Mouse (Mus musculus) kidney, adult 9 months (tissue): ENCODE measurements around the gene Ugt1a2.

Experiments used
- DNase-seq: peaks from one replicate; pipeline ENCODE4 v3.0.0; 2022

Gene Ugt1a2

DNA sequence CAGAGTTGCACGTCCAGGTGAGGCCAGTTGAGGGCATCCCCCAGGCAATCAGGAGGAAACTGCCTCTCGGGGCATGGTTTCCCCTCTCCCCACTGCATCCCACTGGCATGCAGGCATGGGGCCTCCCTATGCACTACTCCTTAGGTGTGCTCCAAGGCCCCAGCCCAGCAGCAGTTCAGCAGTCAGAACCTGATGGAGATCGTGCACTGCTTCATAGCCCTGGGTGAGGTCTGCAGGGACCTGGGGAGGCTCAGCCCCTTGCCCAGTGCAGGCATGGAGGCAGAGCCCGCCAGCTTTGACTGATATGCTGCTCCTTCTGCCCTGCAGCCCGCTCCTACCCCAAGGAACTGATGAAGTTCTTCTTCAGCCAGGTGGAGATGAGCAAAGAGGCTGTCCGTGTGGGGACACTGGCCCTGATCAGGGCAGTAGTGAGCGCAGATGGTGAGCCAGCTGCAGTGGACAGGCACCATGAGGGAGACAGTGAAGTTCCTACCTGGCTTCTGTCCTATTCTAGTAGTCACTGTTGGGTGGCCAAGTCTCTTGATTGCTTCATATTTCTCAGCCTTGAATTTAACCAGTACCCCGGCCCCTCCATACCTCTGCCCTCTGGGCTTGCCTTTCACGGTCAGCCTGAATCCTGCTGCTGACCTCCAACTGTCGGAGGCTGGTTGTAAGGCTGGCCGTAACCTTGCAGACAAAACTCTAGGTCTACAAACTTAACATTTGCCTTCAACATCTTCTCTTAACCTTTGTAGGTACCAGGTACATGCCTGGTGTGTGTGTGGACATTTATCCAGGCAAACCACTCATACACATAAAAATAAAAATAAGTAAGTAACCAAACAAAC is 34.9 kb downstream of the Ugt1a2 start:
- no peak for DNase-seq

DNA sequence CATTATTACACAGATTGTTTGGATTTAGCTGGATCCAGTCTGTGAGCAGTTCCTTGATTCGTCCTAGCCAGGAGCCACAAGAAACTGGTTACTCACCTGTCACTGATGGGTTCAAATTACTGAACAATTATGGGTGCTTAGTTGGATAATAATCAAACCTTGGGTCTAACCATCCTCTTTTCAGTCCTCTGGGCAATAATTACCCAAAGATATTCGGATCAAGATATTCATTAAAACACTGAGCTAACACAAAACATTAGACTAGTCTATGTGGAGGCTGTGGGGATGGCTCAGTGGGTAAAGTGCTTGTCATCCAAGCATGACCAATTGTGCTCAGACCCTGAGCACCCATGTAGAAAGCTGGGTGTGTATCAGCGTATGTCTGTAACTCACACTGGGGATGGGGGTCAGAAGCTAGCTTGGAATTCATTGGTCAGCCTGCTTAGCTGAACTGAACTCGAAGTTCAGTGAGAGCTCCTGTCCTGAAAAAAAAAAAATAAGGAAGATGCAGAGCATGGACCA is 35.6 kb downstream of the Ugt1a2 start:
- DNase-seq = peak; percentile 95

DNA sequence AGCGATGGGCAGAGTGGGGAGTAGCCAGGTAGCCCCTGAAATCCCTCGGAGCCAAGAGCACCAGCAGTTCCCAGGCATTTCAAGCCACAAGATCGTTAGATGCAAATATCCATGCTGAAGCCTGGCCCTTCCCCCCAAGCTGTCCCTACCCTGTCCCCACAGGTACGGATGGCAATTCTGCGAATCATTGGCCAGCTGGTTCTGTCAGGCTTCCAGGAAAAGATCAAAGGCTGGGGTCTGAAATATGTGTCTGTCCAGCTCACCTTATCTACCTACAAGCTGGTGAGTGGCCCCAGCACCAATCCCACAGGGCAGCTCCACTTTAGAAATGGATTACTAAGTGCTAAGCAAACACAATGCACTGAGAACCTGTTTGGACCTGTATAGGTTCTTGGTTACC is 36.9 kb downstream of the Ugt1a2 start:
- no peak for DNase-seq

DNA sequence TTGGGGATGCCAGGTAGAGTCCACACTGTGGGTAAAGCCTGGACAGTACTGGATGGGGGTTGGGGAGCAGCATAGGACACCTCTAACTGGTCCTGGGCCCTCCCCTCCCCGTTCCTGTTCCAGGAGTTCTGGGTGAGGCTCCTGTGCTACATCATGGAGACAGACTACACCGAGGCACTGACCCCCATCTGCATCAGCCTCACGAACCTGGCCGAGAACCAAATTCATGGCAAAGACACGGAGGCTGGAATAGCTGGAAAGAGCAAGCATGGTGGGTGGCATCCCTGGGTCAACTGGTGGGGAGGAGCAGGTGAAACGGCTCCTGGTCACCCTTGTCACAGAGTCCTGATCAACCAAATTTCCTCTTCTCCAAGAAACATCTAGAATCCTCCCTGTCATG is 38.4 kb downstream of the Ugt1a2 start:
- no peak for DNase-seq

DNA sequence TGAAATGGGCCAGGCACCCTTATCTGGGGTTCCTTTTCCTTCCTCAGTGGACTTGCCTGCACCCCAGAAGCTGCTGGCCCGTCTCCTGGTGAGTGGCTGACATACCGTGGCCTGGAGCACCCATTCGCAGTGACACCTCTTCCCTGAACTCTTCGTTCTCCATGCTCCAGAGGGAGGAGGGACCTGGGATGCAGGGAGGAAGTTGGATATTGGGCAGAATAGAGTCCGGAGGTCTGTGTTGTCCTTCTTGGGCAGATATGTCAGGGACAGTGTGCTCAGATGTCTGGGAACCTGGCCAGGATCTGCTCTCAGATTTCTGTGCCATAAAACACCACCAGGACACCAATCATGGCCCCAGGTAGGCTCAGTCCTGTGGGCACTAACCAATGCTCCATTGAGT is 39.7 kb downstream of the Ugt1a2 start:
- DNase-seq = no peak

DNA sequence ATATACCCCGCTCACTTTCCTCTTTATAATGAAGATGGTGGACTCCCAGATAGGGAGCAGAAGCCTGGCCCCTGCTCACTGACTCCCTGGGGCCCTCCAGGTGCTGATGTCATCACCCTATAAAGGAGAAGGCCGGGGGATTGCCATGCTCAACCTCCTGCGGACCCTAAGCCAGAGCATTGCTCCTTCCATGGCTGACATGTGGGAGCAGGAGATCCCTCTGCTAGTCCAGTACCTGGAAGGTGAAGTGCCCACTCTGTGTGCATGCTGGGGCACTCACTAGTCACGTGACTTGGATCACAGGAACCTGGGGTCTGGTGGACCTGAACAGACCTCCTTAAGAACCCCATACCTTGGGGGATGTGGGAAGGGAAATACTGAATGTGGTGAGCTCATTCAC is 40.2 kb downstream of the Ugt1a2 start:
- no peak for DNase-seq

DNA sequence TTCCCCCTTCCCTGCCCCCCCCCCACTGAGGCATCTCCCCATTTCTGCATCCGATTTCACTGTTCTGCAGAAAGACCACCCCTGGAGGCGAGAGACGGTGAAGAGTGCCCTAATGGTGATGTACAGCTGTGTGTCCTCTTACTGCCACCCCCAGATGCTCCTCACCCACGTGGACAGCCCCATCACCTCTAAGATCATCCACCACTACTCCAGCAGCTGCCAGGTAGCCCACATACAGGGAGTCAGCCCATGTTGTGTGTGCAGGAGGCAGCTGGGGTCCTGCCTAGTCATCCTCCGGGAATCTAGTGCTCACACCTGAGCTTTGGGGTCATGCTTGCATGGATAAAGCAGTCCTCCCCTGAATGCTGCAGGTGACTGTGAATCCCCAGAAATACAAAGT is 43.5 kb downstream of the Ugt1a2 start:
- DNase-seq = no peak

DNA sequence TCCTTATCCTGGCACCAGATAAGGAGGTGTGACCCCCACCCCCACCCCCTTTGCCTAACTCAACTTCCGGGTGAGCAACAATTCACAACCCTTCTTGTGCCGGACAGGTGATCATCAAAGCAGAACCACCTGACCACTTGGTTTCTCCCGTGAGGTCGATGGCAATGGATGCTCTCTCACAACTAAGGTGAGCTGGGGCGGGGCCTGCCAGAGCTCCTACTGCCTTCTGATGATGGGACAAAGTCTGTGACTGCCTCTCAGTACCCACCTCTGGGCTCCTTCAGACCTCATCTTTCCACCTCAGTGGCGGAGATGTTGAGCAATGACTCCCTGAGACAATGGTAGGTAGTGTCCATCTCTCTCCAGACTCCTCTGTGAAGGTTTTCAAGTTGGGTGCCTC is 45.5 kb downstream of the Ugt1a2 start:
- no peak for DNase-seq

DNA sequence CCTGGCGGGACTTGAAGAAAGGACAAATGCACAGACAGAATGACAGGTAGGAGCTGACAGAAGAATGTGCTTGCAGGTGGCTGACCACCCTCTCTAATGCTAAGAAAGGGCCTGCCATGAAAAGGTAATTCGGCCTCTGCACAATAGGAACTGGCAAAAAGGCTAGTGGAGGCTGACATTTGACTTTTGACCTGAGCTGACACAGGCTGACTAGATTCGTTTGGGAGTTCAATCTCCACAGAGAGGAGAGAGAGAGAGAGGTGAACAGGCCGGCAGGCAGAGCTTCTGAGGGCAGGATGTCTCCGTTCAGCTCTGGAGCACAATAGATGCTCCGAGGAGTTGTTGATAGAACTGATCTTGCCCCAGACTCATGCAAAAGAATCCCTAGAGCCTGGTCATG is 46.0 kb downstream of the Ugt1a2 start:
- DNase-seq = no peak

DNA sequence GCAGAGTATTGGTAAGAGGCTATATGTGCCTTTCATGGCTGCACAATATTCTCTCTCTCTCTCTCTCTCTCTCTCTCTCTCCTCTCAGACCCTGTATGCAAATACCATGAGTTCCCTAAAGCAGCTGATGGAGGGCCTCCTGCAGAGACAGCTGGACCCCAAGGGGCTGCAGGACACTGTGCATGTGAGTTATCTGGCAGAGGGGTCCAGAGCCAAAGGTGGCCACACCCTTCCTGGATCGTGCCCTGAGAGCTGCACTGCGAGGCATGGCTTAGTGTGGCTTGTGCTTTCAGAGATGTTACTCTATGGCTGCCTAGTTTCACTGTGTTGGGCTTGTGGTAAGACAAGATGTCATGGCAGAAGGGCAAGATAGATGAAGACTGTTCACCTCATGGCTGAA is 47.3 kb downstream of the Ugt1a2 start:
- no peak for DNase-seq

DNA sequence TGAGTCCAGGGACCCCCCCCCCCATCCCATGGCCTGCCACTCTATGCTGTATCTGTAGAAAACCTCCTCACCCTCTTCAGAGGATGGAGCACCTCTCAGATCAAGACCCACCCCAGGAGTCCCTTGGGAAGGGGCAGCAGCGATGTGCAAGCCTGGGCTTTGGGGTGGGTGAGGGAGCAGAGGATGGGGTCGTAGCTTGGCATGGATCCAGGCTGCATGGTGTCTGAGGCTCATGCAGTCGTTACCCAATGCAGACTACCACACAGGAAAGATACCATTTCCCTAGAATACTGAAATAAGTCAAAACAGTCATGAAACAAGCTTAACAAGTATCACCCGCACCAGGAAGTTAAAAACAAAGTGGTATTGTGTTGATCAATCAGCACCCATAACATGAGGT is 48.3 kb downstream of the Ugt1a2 start:
- DNase-seq = no peak

DNA sequence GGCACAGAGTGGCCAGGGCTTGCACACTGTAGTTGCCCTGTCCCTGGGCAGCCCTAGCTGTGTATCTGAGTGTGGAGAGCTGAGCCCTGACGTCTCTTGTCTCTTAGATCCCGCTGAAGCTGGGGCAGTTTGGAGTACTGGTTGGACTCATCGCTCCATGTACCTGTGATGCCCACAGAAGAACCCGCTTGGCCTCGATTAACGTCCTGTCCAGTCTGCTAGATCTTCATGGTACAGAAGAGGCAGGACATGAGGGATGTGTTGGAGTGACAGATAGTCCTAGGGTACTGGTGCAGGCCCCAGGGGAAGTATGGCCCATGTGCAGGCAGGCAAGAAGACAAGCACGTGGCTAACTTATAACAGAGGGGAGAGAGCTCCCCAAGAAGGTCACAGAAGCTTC is 49.2 kb downstream of the Ugt1a2 start:
- DNase-seq = no peak

DNA sequence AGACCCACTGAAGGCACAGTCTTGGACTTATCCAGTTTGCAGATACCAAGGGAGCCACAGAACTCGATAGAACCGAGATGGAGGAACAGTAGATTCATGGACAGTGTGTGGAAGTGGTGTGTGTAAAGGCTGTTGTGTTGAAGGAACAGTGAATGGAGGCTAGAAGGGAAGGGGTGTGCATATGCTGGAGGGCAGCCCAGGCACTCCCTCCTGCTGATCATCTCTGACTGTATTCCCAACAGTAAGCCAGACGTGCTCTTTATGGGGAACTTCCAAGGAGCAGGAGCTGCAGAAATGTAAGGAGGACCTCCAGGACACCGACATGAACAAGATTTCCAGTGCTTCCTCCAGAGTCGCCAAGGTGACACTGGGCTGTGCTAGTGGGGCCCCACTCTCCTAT is 49.6 kb downstream of the Ugt1a2 start:
- no peak for DNase-seq

DNA sequence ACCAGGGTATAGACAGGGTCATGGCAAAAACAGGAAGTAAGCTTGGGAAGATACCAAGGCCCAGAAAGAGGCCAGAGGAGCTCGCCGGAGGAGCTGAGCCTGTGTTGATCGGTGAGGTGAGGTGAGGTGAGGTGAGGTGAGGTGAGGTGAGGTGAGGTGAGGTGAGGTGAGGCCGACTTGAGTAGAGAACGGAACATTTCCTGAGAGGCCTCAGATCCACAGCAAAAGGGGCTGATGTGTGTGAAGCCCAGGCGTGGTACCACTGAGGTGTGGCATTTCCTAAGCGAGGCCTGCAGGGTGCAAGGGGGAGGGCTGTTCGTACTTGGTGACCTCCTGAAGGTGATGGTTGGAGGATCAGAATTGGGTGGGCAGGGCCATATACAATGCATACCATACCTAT is 52.7 kb downstream of the Ugt1a2 start:
- no peak for DNase-seq

DNA sequence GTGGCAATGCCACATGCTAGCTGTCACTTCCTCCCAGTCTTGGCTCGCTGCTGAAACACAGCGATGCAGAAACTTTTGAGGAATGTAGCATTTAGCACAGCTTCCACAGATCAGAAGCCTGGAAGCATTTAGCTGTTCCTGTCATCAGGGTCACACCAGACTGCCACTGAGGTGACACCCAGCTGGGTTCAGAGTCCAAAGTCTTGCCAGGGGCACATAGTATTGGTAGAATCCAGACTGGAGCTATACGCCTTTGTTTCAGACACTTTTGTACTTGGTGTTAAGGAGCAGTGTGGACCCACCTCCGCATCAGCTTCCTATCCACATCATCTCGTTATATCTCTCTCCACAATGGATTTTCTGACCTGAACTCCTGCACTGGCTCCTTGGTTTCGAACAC is 53.1 kb downstream of the Ugt1a2 start:
- no peak for DNase-seq

DNA sequence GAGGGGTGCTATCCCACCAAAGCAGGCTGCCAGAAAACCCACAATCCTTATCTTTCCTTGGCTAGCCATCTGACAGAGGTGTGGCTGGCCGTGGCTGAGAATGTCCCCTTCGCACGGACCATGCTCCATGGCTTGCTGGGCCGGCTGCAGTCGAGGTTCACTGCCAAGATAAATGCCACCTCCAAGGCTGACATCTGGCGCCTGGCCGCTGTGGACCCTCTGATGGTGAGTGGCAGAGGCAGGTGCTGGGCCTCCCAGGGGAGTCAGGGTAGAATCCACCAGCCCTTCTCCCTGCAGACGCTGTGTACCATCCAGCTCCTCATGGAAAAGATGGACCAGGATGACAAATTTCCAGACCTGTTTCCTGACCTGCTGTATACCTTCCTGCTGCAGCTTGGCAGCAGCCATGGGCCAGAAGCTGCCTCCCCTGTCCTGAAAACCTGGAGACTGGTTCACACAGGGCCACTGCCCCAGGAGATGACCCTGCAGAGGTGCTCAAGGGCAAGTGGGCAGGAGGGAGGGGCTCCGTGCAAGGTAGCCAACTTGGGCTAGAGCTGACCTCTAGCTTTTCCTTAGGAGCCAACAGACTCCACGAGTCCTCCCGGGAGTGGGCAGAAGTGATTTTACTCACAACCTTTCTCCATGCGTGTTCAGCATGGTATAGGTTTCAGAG is 54.5 kb downstream of the Ugt1a2 start:
- no peak for DNase-seq

DNA sequence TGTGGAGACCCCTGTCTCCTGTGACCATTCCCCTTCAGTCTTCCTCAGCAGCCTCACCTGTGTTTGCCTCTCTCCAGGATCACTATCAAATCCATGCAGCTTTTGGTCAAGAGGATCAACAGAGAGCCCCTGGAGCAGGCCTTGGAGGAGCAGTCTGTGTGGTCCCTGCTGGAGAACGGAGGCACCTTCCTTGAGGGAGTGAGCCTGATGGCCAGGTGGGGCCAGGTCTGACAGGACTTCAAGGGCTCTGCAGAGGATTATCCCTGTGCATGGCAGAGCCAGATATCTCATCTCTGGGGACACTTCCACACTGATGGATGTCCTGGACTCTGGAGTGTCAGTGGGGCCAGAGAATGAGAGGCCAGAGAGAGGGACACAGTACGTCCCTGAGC is 55.1 kb downstream of the Ugt1a2 start:
- DNase-seq = no peak

DNA sequence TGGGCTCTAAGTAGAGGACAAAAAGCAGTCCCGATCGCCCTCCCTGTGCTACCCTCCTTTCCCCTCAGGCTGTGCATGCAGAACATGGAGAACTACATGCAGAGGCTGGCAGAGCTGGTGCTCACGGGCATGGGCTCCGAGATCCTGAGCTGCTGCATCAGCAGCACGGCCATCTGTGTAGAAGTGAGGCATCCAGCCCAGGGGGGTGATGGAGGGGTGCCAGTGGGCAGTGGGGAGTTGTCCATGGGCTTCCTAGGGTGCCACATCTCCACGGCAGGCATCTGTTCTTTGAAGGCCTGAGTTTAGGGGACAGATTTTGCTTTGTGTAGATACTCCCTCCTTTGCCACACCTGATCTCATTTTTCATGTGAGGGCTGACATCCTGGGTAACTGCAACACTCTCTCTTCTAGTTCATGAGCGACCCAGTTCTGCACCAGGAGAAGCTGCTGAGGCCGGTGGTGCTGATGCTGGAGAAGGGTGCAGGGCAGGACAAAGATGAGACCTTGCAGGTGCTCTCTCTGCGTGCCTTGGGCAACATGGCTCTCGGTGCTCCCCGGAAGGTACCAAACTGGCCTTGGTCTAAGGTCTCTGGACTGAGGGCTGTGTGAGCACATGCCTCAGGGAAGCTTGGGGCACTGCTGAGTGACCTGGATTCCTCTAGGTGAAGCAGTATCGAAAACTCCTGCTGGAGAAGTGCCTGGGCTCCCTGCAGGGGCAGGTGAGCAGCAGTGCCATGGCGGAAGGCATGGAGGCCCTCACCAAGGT is 55.8 kb downstream of the Ugt1a2 start:
- DNase-seq = no peak

DNA sequence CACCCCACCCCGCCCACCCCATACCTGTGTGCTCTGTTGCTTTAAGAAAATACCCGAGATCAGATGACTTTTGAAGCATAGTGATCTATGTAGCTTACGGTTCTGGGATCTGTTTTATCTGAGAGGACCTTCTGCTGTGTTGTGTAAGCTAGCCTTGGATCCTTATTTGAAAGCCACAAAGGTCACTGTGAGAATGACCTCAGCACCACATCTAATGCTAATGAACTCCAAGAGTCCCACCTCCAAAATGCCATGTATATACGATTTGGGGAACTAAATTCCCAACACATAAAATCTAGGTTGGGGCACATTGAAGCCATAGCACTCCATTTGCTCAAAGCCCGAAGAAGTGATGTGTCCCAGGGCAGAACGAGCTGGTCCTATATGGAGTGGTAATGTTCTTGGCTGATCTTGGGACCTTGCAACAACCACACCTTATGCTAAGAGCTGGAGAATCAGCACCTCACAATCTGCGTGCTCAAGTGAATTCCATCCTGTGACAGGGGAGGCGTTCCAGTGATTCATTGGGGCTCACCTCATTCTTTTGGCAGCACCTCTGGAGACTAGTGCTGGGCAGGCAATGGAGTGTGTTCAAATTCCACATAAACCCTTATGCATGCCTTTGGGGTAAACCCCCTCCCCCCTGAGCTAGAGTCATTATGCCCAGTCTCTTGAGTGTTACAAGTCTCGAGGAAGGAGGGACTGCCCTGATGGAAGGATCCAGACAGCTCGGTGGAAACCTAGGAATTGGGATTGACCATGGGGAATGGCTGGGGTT is 56.7 kb downstream of the Ugt1a2 start:
- no peak for DNase-seq

DNA sequence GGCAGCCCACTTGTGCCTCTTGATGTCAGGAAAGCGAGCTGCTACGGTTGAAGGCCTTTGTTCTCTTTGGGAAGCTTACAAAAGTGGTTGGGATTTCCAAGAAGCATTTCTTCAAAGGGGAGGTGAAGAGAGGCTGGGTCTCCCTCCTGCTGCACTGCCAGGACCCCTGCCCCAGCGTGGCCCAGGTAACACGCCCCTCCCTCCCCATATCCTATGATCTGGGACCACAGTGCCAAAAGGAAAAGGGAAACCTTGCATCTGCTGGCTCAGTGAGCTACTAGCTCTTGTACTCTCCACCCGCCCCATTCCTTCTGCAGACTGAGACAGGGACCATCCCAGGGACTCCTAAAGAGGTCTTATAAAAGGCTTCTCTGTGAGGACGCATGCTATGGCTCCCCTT is 57.3 kb downstream of the Ugt1a2 start:
- DNase-seq = no peak

DNA sequence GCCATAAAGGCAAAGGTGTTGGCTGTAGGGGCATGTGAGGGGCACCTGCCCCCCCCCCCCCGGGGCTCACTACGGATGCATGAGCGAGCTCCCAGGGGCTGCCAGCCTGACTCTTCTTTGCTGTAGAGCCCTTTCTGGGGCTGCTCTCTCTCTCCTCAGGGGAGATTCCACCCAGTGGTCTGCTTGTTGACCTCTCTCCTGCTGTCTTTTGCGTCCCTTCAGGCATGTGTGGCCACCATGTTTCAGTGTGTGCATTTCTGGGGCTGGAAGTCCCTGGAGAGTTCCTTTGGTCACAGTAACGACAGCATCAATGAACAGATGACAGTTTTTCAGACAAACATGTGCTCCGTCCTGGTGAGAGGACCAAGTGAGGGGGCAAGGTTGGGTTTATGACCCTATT is 58.0 kb downstream of the Ugt1a2 start:
- DNase-seq = no peak

DNA sequence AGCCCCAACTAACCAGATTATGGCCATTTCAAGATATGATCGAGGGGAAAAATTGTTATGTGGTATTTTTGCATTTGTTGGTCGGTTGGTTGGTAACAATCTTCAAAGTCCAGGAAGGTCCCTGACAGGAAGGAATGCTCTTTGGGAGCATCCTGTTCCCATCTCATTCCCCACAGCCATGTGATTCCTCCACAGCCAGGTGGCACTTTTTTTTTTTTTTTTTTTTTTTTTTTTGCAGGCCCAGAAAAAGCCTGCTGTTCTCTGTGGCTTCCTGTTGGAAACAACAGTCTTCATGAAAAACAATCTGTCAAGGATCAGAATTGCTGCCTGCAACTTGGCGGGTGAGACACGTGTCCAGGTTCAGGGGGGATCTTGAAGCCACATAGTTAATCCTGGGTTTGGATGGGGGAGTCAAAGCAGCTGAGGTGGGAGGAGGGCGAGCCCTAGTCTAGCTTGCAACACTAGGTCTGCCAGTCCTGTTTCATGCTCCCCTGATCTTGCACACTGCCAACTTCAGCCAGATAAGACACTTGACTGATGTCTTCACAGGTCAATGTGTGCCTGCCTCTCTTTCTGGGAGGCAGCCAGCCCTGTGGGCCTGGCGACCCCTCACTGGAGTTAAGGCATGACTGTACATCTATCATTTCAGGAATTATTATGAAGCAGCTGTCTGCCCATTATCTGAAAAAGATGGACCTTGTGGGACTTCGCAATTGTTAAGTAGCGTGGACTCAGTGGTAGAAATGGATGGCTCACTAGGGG is 58.7 kb downstream of the Ugt1a2 start:
- DNase-seq = no peak
